Mouse (Mus musculus) midbrain, embryonic 16.5 days (tissue): Measurements from ENCODE around the gene Grm5. TPM values are rescaled to one million over a fixed set of nuclear protein-coding genes. Genes with fewer than 3 reads are reported as not detected.

Experiments
- polyA plus RNA-seq: library from polyadenylated mRNA; unstranded; fragments of >200 nt; fragmentation: Nextera tagmentation; extraction: Ambion mirVana; gene quantifications from 2 replicates; pipeline ENCODE4 v1.2.1, GENCODE M21; 2015

Gene Grm5
- polyA plus RNA-seq, 1 experiment from 2014 or later: 66.9 TPM

Other genes with a start within 250 kb of the Grm5 start
- gene Tyr, start 90.7 kb upstream of the Grm5 start, polyA plus RNA-seq: not detected in 2 replicates